Mouse (Mus musculus) ES-E14 (cell line): ENCODE results near the gene Bak1.

Source experiments
- CHD2 ChIP-seq: IDR thresholded peaks from 2 replicates; pipeline ENCODE4 v1.6.1; 2014; ENCODE audit warnings: mild to moderate bottlenecking, low read depth, low read length, inconsistent platforms
- HCFC1 ChIP-seq: IDR thresholded peaks from 2 replicates; pipeline ENCODE4 v1.6.1; 2012; ENCODE audit warnings: low read length, inconsistent platforms, borderline replicate concordance; ENCODE audit not compliant: insufficient read depth
- MAFK ChIP-seq: IDR thresholded peaks from 2 replicates; pipeline ENCODE4 v1.6.1; 2014; ENCODE audit warnings: mild to moderate bottlenecking, low read depth, low read length, inconsistent platforms; ENCODE audit not compliant: insufficient read depth
- ZC3H11A ChIP-seq: IDR thresholded peaks from 2 replicates; pipeline ENCODE4 v1.6.1; 2012; ENCODE audit warnings: low read depth, mild to moderate bottlenecking, inconsistent platforms, low read length, borderline replicate concordance
- ZNF384 ChIP-seq: IDR thresholded peaks from 2 replicates; pipeline ENCODE4 v1.6.1; 2012; ENCODE audit warnings: low read depth, low read length, inconsistent platforms

DNA sequence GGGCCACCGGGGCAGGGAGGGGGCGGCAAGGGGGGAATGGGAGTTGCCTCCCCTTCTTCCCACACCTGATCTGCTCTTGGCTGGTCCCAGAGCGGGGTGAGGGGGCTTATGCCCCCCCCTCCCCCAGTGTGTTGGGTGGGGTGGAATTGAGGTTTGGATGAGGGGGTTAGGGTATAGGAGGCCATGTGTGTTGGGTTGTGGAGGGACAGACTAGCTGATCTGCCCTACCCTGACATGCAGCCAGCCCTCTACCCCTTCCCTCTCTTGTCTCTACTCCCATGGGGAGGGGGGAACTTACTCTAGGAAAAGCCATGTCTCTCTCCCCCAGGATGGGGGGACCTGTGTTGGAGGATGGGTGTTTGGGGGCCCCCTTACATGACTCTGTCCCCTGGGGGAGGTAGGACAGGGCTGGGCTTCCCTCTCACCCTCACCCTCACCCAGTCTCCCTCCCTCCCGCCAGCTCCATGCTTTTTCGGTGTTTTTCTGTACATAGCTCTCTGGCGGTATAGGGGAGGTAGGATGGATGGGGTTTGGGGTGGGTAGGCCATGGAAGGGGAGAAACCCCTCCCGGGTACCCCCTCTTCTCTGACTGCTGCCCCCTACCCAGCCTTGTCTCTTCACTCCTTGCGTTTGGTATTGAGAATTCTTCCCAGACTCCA is 57.4 kb downstream of the Bak1 start:
- TF ChIP-seq HCFC1 (no peak), ZC3H11A (no peak), ZNF384 (no peak), CHD2 (no peak), MAFK (no peak)
